ENCODE assay signal across 9 mouse cellular contexts in genomic region chr1:175631721-175632221, GRCm38 (mm10). TPM values are rescaled to one million over a fixed set of nuclear protein-coding genes. Genes with fewer than 3 reads are reported as not detected.
DNase-seq lines count a peak whose midpoint lies in the region; ATAC-seq and TF ChIP-seq lines count a peak whose summit lies in the region.
"Had no signal": no experiment of that assay in that cellular context is flagged by ENCODE, and none has a peak within 500 bp of the region (broad histone marks: within the 10 kb centered on the region; RNA-seq: fewer than 3 reads in every experiment).

No protein-coding gene starts in this region.

- intact Hi-C loops in left cerebral cortex, postnatal 14 days (cut with DNase I), result no loop called here

- no peaks in the 10 kb centered on the region for H3K36me3 ChIP-seq in thymus, adult 2 months (ENCODE audit: control insufficient read depth, insufficient read depth, low read length)
- H3K36me3 ChIP-seq in liver, embryonic 15.5 days (replicated peaks), result no peaks in the 10 kb centered on the region
- H3K36me3 ChIP-seq: heart, embryonic 13.5 days had no signal

- no peaks in the 10 kb centered on the region for H3K27me3 ChIP-seq in thymus, adult 2 months (ENCODE audit: control insufficient read depth, insufficient read depth, low read length)
- no peaks in the 10 kb centered on the region for H3K27me3 ChIP-seq in liver, embryonic 15.5 days
- H3K27me3 ChIP-seq: heart, embryonic 13.5 days had no signal

- DNase-seq in thymus, adult 2 months, result no peak
- DNase-seq in thymus, postnatal 25 days, result no peak
- peak; percentile 64 for DNase-seq in yolk sac, embryonic 10.5 days (ENCODE audit: low spot score)
- no peak for DNase-seq in layer of hippocampus, adult 2 months (ENCODE audit: low spot score in 2 of 2)
- DNase-seq in left cerebral cortex, postnatal 14 days (ENCODE audit: low spot score in 2 of 2), result no peak
- DNase-seq: lung, postnatal 14 days had no signal

- no peak for TF ChIP-seq CTCF in thymus, adult 2 months (IDR thresholded peaks at IDR 0.05; ENCODE audit: borderline replicate concordance, control insufficient read depth, extremely low read depth, insufficient read depth, low read length, poor library complexity)
- no peak for TF ChIP-seq CTCF in layer of hippocampus, adult 2 months (conservative IDR thresholded peaks at IDR 0.05)

- H3K4me1 ChIP-seq in thymus, adult 2 months (replicated peaks; ENCODE audit: control insufficient read depth, insufficient read depth, low read length), result peaks cover 14% of the 10 kb centered on the region
- H3K4me1 ChIP-seq in liver, embryonic 15.5 days (replicated peaks), result peaks cover 5% of the 10 kb centered on the region; the same call in 1 of the 2 replicates
- H3K4me1 ChIP-seq: heart, embryonic 13.5 days had no signal

- H3K4me3 ChIP-seq in thymus, adult 2 months (ENCODE audit: control insufficient read depth, insufficient read depth, low read length), result no peak overlapping the region; the same call in 1 of the 2 replicates
- H3K4me3 ChIP-seq in liver, embryonic 15.5 days (replicated peaks), result 0 out of 2 replicates have a peak overlapping the region, but pooled peaks have one; percentile 24
- no peak overlapping the region for H3K4me3 ChIP-seq in layer of hippocampus, adult 2 months
- H3K4me3 ChIP-seq: heart, embryonic 13.5 days had no signal

- no peaks in the 10 kb centered on the region for H3K9me3 ChIP-seq in liver, embryonic 15.5 days (replicated peaks)
- H3K9me3 ChIP-seq: heart, embryonic 13.5 days had no signal

- H3K9ac ChIP-seq in liver, embryonic 15.5 days, result no peak overlapping the region
- H3K9ac ChIP-seq: heart, embryonic 13.5 days had no signal

- ATAC-seq in common myeloid progenitor, adult 5-6 weeks (replicated peaks; ENCODE audit: low read depth, poor library complexity, severe bottlenecking), result peak; percentile 83
- ATAC-seq in liver, embryonic 15.5 days (ENCODE audit: insufficient read depth), result no peak

- WGBS in thymus, adult 2 months, result 6% methylated on average over 10 of the region's 10 CpGs
- WGBS in liver, embryonic 15.5 days (ENCODE audit: insufficient replicate concordance), result 28% methylated on average over 10 of the region's 10 CpGs

- no peak for TF ChIP-seq POLR2A in thymus, adult 2 months (IDR thresholded peaks at IDR 0.05; ENCODE audit: control insufficient read depth, extremely low read depth, insufficient read depth, low read length, poor library complexity)

- H3K27ac ChIP-seq in thymus, adult 2 months (ENCODE audit: control insufficient read depth, insufficient read depth, low read length), result peak overlapping the region; percentile 60; the same call in 1 of the 2 replicates
- H3K27ac ChIP-seq in liver, embryonic 15.5 days (replicated peaks), result peak overlapping the region; percentile 49
- H3K27ac ChIP-seq in layer of hippocampus, adult 2 months, result no peak overlapping the region
- H3K27ac ChIP-seq: heart, embryonic 13.5 days had no signal

- peak overlapping the region; percentile 21 for H3K4me2 ChIP-seq in liver, embryonic 15.5 days
- H3K4me2 ChIP-seq: heart, embryonic 13.5 days had no signal

RNA-seq across cellular contexts. Expression of gene Fh1, which starts 6.3 kb away (rescaled TPM):
- 26.0 and 32.4 TPM in 2 replicates for polyA plus RNA-seq in thymus, adult 2 months (2012; rRNA removed)
- total RNA-seq in common myeloid progenitor, adult 5-6 weeks (2017), result 86.6 and 102 TPM in 2 replicates
- polyA plus RNA-seq in liver, embryonic 15.5 days (2015; fragmentation: Nextera tagmentation; extraction: Ambion mirVana), result 75.4 and 75.8 TPM in 2 replicates
- total RNA-seq in layer of hippocampus, adult 2 months (2021), result 10 to 100 TPM; 73.2 to 73.6 TPM
- total RNA-seq in left cerebral cortex, postnatal 14 days (2021), result 10 to 100 TPM; 76.5 to 90.3 TPM

RNA-seq across cellular contexts. Expression of gene Kmo, which starts 11.6 kb away (rescaled TPM):
- polyA plus RNA-seq in thymus, adult 2 months (2012; rRNA removed), result 3.0 and 3.3 TPM in 2 replicates
- total RNA-seq in common myeloid progenitor, adult 5-6 weeks (2017), result 9.8 and 12.4 TPM in 2 replicates
- 12.0 and 12.9 TPM in 2 replicates for polyA plus RNA-seq in liver, embryonic 15.5 days (2015; fragmentation: Nextera tagmentation; extraction: Ambion mirVana)
- under 1 TPM in 1 of 2 experiments, not detected in 1; 0.15 TPM for total RNA-seq in layer of hippocampus, adult 2 months (2021)
- total RNA-seq in left cerebral cortex, postnatal 14 days (2021), result not detected
